Mouse (Mus musculus): ENCODE results near the gene Tob2.

DNA sequence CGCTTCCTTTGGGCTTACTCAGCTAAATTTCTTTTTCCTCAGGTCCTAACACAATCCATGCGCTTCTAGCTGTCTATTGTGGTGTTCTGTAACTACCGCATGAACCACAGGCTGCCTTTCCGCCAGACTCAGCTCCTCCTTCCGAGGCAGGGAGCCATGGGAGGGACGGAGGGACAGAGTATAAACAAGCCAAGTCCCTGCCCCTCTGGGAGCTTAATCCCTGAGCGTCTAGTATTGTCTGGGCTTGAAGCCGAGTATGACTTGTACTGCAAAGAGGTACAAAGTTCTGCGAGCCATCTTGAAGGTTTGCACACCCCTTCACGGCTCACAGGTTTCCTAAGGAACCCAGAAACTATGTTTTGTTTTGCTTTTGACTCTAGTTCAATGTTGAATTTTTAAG is 48.4 kb downstream of the Tob2 start:
- no peak for TF ChIP-seq MAFK (IDR thresholded peaks at IDR 0.05; ENCODE audit: insufficient read depth, low read depth, low read length)
- TF ChIP-seq ZNF384 (IDR thresholded peaks at IDR 0.05; ENCODE audit: low read depth, low read length): no peak
- TF ChIP-seq HCFC1 (IDR thresholded peaks at IDR 0.05; ENCODE audit: borderline replicate concordance, insufficient read depth, low read length): no peak

All from ES-E14 (cell line).